Mouse (Mus musculus): ENCODE measurements around the gene Ddx25. TPM values are rescaled to one million over a fixed set of nuclear protein-coding genes. Genes with fewer than 3 reads are reported as not detected.

Ddx25 gene
- polyA plus RNA-seq, 2 experiments = 2.3 to 3.0 TPM

DNA sequence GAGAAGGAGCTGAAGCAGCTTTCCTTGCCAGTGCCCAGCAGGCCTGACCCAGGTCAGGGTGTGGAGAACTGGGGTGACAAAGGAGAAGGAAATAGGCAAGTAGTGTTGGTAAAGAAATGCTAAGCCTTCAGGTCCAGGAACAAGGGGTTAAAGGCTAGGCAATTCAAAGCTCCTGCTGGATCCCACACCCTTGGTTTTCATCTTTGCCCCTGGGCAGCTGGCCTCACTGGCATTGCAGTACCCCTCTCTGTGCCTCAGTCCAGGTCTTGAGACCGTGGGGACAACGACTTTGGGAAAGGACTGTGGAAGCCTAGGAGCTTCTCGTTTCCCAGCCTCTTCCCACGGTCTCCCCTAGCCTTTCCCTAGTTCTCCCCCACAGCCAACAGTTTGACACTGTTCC, 44.4 kb downstream of the Ddx25 start:
- Histone ChIP-seq H3K4me3 (replicated peaks; ENCODE audit: low read length) (no peak overlapping the region), H3K9ac (ENCODE audit: low read depth, low read length, severe bottlenecking) (no peak overlapping the region), H3K4me2 (replicated peaks; ENCODE audit: low read depth, low read length, severe bottlenecking) (no peak overlapping the region), H3K36me3 (ENCODE audit: control insufficient read depth, insufficient read depth, low read length) (no peaks in the 10 kb centered on the region), H3K9me3 (ENCODE audit: control insufficient read depth, low read length) (no peaks in the 10 kb centered on the region), H3K4me1 (ENCODE audit: control insufficient read depth, insufficient read depth, low read length) (peaks cover 3% of the 10 kb centered on the region; the same call in 1 of the 2 replicates), H3K27ac (replicated peaks; ENCODE audit: low read depth, low read length) (no peak overlapping the region), H3K27me3 (ENCODE audit: control insufficient read depth, insufficient read depth, low read length) (no peaks in the 10 kb centered on the region)
- ATAC-seq (ENCODE audit: low FRiP score, low read depth) (no peak), DNase-seq (ENCODE audit: low spot score) (no peak)
- no peak for TF ChIP-seq POLR2A (IDR thresholded peaks at IDR 0.05; ENCODE audit: borderline replicate concordance, extremely low read depth, insufficient read depth, insufficient read length)
- 87% methylated on average over 4 of the region's 4 CpGs for WGBS

DNA sequence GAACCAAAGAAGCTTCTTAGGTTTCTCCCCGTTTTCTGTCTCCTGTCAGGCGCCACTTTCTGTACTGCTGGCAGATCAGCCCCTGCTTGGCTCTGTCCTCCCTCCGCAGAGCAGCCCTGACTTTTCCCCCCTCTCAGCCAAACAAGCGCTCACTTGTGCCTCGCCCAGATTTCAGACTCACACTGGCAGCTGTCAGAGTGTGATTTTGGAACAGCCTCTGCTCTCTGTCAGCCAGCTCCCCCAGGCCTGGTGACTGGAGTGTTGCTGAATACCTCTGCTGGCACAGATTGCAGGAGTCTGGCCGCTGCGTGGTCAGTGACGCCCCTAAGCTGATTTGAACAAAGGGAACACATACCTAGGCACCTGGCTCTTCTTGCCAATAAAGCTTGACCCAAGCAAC, 50.1 kb downstream of the Ddx25 start:
- TF ChIP-seq POLR2A (IDR thresholded peaks at IDR 0.05; ENCODE audit: borderline replicate concordance, extremely low read depth, insufficient read depth, insufficient read length) = no peak
- Histone ChIP-seq H3K9me3 (ENCODE audit: control insufficient read depth, low read length) (no peaks in the 10 kb centered on the region), H3K36me3 (ENCODE audit: control insufficient read depth, insufficient read depth, low read length) (peaks cover 35% of the 10 kb centered on the region), H3K4me2 (replicated peaks; ENCODE audit: low read depth, low read length, severe bottlenecking) (no peak overlapping the region), H3K9ac (ENCODE audit: low read depth, low read length, severe bottlenecking) (no peak overlapping the region), H3K27me3 (ENCODE audit: control insufficient read depth, insufficient read depth, low read length) (no peaks in the 10 kb centered on the region), H3K27ac (replicated peaks; ENCODE audit: low read depth, low read length) (peak overlapping the region; percentile 79), H3K4me1 (ENCODE audit: control insufficient read depth, insufficient read depth, low read length) (peaks cover 18% of the 10 kb centered on the region), H3K4me3 (replicated peaks; ENCODE audit: low read length) (no peak overlapping the region)
- DNase-seq (ENCODE audit: low spot score) = peak; percentile 69
- 29% methylated on average over 8 of the region's 8 CpGs for WGBS
- ATAC-seq (ENCODE audit: low FRiP score, low read depth) = peak; percentile 65

DNA sequence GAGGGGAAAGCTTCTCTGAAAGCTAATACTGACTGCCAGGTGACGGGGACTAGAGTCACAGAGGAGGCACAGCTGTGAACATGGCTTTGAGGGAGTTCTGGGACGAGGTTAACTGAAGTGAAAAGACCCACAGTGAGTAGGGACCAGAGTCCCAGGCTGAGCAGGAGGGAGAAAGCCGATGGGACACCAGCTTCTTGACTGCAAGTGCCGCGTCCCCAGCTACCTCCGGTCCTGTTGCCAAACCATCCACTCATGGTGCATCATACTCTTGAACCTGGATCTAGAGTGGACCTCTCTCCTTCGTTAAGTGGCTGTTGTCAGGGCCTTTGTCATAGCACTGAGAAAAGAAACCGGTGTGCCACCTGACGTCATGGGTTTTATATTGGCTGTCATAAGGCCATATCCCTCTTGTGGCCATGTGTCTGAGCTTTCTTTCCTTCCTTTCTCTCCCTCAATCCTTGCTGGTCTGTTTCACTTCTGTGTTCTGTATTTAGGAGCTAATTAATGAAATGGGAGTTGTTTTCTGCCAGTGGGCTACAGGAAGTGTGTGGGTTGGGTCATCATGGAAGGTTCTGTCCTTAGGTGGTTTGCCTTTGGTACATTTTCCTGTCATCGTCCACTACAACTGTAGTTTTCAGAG, 55.8 kb downstream of the Ddx25 start:
- no peaks in the 10 kb centered on the region for H3K27me3 ChIP-seq (ENCODE audit: control insufficient read depth, insufficient read depth, low read length)
- no peak overlapping the region for H3K4me2 ChIP-seq (replicated peaks; ENCODE audit: low read depth, low read length, severe bottlenecking)
- H3K9ac ChIP-seq (ENCODE audit: low read depth, low read length, severe bottlenecking) = no peak overlapping the region
- H3K27ac ChIP-seq (replicated peaks; ENCODE audit: low read depth, low read length) = no peak overlapping the region
- ATAC-seq (ENCODE audit: low FRiP score, low read depth) (no peak), DNase-seq (ENCODE audit: low spot score) (no peak)
- peaks cover 87% of the 10 kb centered on the region for H3K36me3 ChIP-seq (ENCODE audit: control insufficient read depth, insufficient read depth, low read length)
- no peak for TF ChIP-seq POLR2A (IDR thresholded peaks at IDR 0.05; ENCODE audit: borderline replicate concordance, extremely low read depth, insufficient read depth, insufficient read length)
- H3K9me3 ChIP-seq (ENCODE audit: control insufficient read depth, low read length) = no peaks in the 10 kb centered on the region
- 85% methylated on average over 10 of the region's 10 CpGs for WGBS
- no peak overlapping the region for H3K4me3 ChIP-seq (replicated peaks; ENCODE audit: low read length)
- peaks cover 4% of the 10 kb centered on the region; the same call in 1 of the 2 replicates for H3K4me1 ChIP-seq (ENCODE audit: control insufficient read depth, insufficient read depth, low read length)

DNA sequence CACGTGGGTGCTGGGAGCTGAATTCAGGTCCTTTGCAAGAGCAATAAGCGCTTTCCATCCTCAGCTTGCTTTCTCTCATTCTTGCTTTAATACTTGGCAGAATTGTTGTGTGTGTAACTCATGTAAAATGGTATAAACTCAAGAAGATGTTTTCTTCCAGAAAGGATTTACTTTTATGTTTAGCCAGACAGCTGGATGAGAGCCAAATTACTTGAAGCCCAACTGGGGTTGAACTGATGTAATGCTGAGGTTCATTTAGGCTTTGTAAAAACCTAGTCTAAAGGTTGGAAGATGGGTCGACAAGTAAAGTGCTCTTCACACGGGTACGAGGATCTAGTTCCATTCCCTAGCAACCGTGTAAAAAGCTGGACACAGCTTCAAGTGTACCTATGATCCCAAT, 58.4 kb downstream of the Ddx25 start:
- peak; percentile 38 for DNase-seq (ENCODE audit: low spot score)
- peaks cover 88% of the 10 kb centered on the region for H3K36me3 ChIP-seq (ENCODE audit: control insufficient read depth, insufficient read depth, low read length)
- 87% methylated on average over 6 of the region's 6 CpGs for WGBS

DNA sequence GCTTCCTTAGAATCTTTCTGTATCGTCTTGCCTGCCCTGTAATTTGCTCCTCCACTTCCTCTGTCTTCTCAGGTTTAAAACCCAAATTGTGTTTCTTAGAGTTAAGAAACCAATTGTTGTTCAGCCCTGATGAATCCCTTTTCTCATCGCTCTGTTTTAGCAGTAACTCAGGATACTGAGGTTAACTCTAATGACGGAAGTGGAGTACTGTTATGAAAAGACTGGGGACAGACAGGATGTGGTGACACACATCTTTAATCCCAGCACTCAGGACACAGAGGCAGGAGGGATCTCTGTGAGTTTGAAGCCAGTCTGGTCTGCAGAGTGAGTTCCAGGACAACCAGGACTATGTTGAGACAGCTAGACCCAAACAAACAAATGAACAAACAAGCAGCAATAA, 62.9 kb downstream of the Ddx25 start:
- no peak overlapping the region for H3K4me3 ChIP-seq (replicated peaks; ENCODE audit: low read length)
- no peak for ATAC-seq (ENCODE audit: low FRiP score, low read depth)
- no peak overlapping the region for H3K9ac ChIP-seq (ENCODE audit: low read depth, low read length, severe bottlenecking)
- TF ChIP-seq POLR2A (IDR thresholded peaks at IDR 0.05; ENCODE audit: borderline replicate concordance, extremely low read depth, insufficient read depth, insufficient read length) = no peak
- no peaks in the 10 kb centered on the region for H3K9me3 ChIP-seq (ENCODE audit: control insufficient read depth, low read length)
- no peaks in the 10 kb centered on the region for H3K27me3 ChIP-seq (ENCODE audit: control insufficient read depth, insufficient read depth, low read length)
- H3K4me2 ChIP-seq (replicated peaks; ENCODE audit: low read depth, low read length, severe bottlenecking) = no peak overlapping the region
- 0 out of 2 replicates have a peak, but pooled peaks cover 5% of the 10 kb centered on the region for H3K4me1 ChIP-seq (ENCODE audit: control insufficient read depth, insufficient read depth, low read length)
- H3K36me3 ChIP-seq (ENCODE audit: control insufficient read depth, insufficient read depth, low read length) = peaks cover 74% of the 10 kb centered on the region
- DNase-seq (ENCODE audit: low spot score) = no peak
- WGBS = 72% methylated on average over 3 of the region's 3 CpGs
- no peak overlapping the region; the same call in 1 of the 2 replicates for H3K27ac ChIP-seq (replicated peaks; ENCODE audit: low read depth, low read length)

More for the DNA sequence above, 58.4 kb downstream of the Ddx25 start:
- H3K9me3 ChIP-seq (ENCODE audit: control insufficient read depth, low read length) = no peaks in the 10 kb centered on the region
- no peak overlapping the region for H3K27ac ChIP-seq (replicated peaks; ENCODE audit: low read depth, low read length)
- H3K4me2 ChIP-seq (replicated peaks; ENCODE audit: low read depth, low read length, severe bottlenecking) = no peak overlapping the region
- no peaks in the 10 kb centered on the region for H3K27me3 ChIP-seq (ENCODE audit: control insufficient read depth, insufficient read depth, low read length)
- no peaks in the 10 kb centered on the region for H3K4me1 ChIP-seq (ENCODE audit: control insufficient read depth, insufficient read depth, low read length)
- no peak for ATAC-seq (ENCODE audit: low FRiP score, low read depth)
- TF ChIP-seq POLR2A (IDR thresholded peaks at IDR 0.05; ENCODE audit: borderline replicate concordance, extremely low read depth, insufficient read depth, insufficient read length) = no peak
- H3K4me3 ChIP-seq (replicated peaks; ENCODE audit: low read length) = no peak overlapping the region
- no peak overlapping the region for H3K9ac ChIP-seq (ENCODE audit: low read depth, low read length, severe bottlenecking)
